In genomic region chr4:43058753-43059654, GRCm38 (mm10) we compare ENCODE assay signal across 8 mouse cellular contexts. TPM values are rescaled to one million over a fixed set of nuclear protein-coding genes. Genes with fewer than 3 reads are reported as not detected.
DNase-seq lines count a peak whose midpoint lies in the region; ATAC-seq and TF ChIP-seq lines count a peak whose summit lies in the region.

Gene Unc13b, plus strand, starts transcription at chr4:43058953.

- ATAC-seq in hematopoietic stem cell, adult 5-6 weeks (replicated peaks in 1 of 2; ENCODE audit: insufficient read depth in 1 of 2, low FRiP score in 2 of 2, low TSS enrichment in 1 of 2, low read depth in 1 of 2, poor library complexity in 2 of 2, severe bottlenecking in 2 of 2), result peak; percentile 96 to 97
- peak; percentile 99 for ATAC-seq in lung, postnatal 0 days

- TF ChIP-seq CTCF in lung, postnatal 0 days (IDR thresholded peaks at IDR 0.05), result no peak

- TF ChIP-seq EP300 in lung, postnatal 0 days (IDR thresholded peaks at IDR 0.05), result no peak

- peak within 1 kb of the TSS; percentile 84 for H3K27ac ChIP-seq in lung, postnatal 0 days (ENCODE audit: low read length)

- H3K27me3 ChIP-seq in lung, postnatal 0 days (replicated peaks; ENCODE audit: insufficient read depth, low read length), result 0 out of 2 replicates have a peak, but pooled peaks cover 5% of the 10 kb centered on the region

- H3K4me2 ChIP-seq in lung, postnatal 0 days (replicated peaks; ENCODE audit: low read depth, low read length), result peak within 1 kb of the TSS; percentile 77

- no peaks in the 10 kb centered on the region for H3K4me1 ChIP-seq in lung, postnatal 0 days (ENCODE audit: insufficient read depth, low read depth, low read length)

- peak within 1 kb of the TSS; percentile 62 for H3K9ac ChIP-seq in lung, postnatal 0 days (replicated peaks; ENCODE audit: low read depth)

- under 1% methylated on average over 68 of the region's 90 CpGs for WGBS in lung, postnatal 0 days

- peak; percentile 97 for DNase-seq in R1 (ENCODE audit: low read depth, low spot score)
- DNase-seq in cerebellum, postnatal 10 days, result peak; percentile 98 to 99
- peak; percentile 67 to 88 for DNase-seq in frontal cortex, adult 2 months (ENCODE audit: extremely low spot score in 1 of 2, low spot score in 1 of 2)
- peak; percentile 90 to 94 for DNase-seq in layer of hippocampus, postnatal 10 days (ENCODE audit: low spot score in 2 of 2)
- peak; percentile 97 for DNase-seq in lung, postnatal 0 days (ENCODE audit: low spot score)
- DNase-seq in ovary, postnatal 36 days (ENCODE audit: low spot score), result peak; percentile 92
- peak; percentile 58 for DNase-seq in thymus, postnatal 14 days

- no peaks in the 10 kb centered on the region for H3K9me3 ChIP-seq in lung, postnatal 0 days (ENCODE audit: low read length)

- H3K36me3 ChIP-seq in lung, postnatal 0 days (ENCODE audit: insufficient read depth, low read length), result no peaks in the 10 kb centered on the region

- H3K4me3 ChIP-seq in lung, postnatal 0 days (ENCODE audit: low read depth, low read length), result peak within 1 kb of the TSS; percentile 68

RNA-seq across cellular contexts. Expression of gene Unc13b, which starts in this region (rescaled TPM):
- polyA plus RNA-seq in frontal cortex, adult 2 months (2012; rRNA removed), result 45.8 and 54.2 TPM in 2 replicates
- 5.0 and 7.6 TPM in 2 replicates for total RNA-seq in hematopoietic stem cell, adult 5-6 weeks (2017)
- 10 to 100 TPM; 53.7 to 70.3 TPM for total RNA-seq in layer of hippocampus, postnatal 10 days (2021)
- 3.0 and 4.9 TPM in 2 replicates for polyA plus RNA-seq in lung, postnatal 0 days (2015; fragmentation: Nextera tagmentation; extraction: Ambion mirVana)

Comparison
In these comparisons a context has a peak if more than half of its experiments do, and no peak if none do; other contexts are left out.
1. Peak in every context shown above with its lines: DNase-seq, ATAC-seq, H3K4me3 ChIP-seq and H3K27ac ChIP-seq.